Mouse (Mus musculus) retina, embryonic 14.5 days (tissue): ENCODE results near the gene Gm21936.
"Not testable (repeated sequence)": the region's sequence is repeated elsewhere in the genome, so short reads cannot be mapped to it uniquely, and the experiment has no call there.

Experiments
- DNase-seq: peaks from one replicate; pipeline ENCODE4 v3.0.0-alpha.2; 2015; ENCODE audit warnings: low spot score

Gm21936 gene

GRCm38 (mm10) chr12:87795212-87795611, at the start of gene Gm21936:
Gm21936 (plus strand) TSS chr12:87795512.
- DNase-seq = not testable (repeated sequence)

DNA sequence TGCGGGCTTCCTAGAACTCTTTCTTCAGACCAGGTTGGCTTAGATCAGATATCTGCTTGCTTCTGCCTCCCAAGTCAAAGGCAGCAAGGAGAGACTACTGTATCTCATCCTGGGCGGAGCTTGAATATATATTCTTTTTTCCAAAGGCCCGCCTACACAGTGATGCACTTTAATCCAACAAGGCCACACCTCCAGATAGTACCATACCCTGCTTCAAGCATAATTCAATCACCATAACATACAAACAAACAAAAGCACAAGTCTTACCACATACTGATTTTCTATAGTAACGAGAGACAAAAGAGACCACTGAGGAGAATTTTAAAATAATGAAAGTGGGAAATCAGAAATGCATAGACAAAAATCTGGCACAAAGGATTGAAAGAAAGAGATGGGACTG, 19.7 kb upstream of the Gm21936 start, which contains the start of gene Gm21319:
Gm21319 (minus strand) TSS at position 101 of the 400 bp plus-strand sequence.
- not testable (repeated sequence) for DNase-seq

DNA sequence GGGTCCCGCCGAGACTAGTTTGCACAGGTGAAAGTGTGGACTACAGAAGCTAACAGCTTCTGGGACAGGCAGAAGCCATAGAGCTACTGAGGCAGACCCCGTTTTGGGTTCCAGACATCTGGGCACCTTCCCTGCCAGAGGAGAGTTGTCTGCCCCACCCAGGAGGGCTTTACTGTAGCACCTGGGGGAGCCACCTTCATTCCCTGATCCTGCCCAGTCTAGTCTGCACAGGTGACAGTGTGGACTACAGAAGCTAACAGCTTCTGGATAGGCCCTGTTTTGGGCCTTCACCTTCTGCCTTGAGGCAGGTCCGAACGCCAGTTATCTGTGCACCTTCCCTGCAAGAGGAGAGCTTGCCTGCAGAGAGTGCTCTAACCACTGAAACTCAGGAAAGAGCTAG, 2.7 kb downstream of the Gm21936 start:
- DNase-seq = not testable (repeated sequence)

DNA sequence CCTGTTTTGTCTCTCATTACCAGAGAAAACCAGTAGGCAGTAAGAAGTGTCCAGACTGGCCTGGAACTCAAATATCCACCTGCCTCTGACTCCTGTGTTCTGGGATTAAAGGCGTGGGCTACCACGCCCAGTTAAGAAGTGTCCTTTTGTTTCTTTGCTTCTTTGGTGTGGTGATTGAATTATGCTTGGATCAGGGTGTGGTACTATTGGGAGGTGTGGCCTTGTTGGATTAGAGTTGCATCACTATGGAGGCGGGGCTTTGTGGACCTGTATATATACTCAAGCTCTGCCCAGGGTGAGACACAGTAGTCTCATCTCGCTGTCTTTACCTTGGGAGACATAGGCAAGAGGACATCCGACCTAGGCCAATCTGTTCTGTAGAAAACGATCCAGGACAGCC, 21.0 kb downstream of the Gm21936 start, which contains the start of gene BB287469:
BB287469 (plus strand) TSS at position 301 of the 400 bp plus-strand sequence.
- not testable (repeated sequence) for DNase-seq

DNA sequence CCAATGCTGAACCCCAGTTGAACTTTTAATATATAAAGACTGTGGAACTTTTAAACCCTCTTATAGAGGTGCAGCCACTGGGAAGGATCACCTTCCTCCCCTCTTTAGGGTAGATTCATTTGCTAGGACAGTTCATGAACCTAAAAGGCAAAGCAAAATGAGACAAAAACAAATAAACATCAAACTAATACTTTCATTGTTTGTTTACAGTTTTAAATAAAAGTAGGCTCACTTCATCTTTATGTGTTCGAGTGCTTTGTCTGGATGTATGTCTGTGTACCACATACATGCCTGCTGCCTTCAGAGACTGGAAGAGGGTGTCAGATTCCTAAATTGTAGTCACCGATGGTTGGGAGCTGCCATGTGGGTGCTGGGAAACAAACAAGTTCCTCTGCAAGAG, 46.9 kb downstream of the Gm21936 start, which contains the start of gene Gm2001:
Gm2001 (minus strand) TSS at position 101 of the 400 bp plus-strand sequence.
- DNase-seq = not testable (repeated sequence)
